Comparison of ENCODE assay signal across 8 mouse cellular contexts in genomic region chr1:62984566-62984965, GRCm38 (mm10).
DNase-seq lines count a peak whose midpoint lies in the region; ATAC-seq and TF ChIP-seq lines count a peak whose summit lies in the region.

No protein-coding gene starts in this region.

- no peaks in the 10 kb centered on the region for H3K9me3 ChIP-seq in forebrain, embryonic 13.5 days (replicated peaks)
- H3K9me3 ChIP-seq in hindbrain, embryonic 13.5 days = no peaks in the 10 kb centered on the region
- no peaks in the 10 kb centered on the region for H3K9me3 ChIP-seq in lung, postnatal 0 days (ENCODE audit: low read length)

- peak overlapping the region; percentile 42 for H3K4me2 ChIP-seq in forebrain, embryonic 13.5 days
- peak overlapping the region; percentile 25; the same call in 1 of the 2 replicates for H3K4me2 ChIP-seq in hindbrain, embryonic 13.5 days
- peak overlapping the region; percentile 48 for H3K4me2 ChIP-seq in lung, postnatal 0 days (replicated peaks; ENCODE audit: low read depth, low read length)

- no peak overlapping the region for H3K27ac ChIP-seq in forebrain, embryonic 13.5 days
- H3K27ac ChIP-seq in hindbrain, embryonic 13.5 days = no peak overlapping the region
- H3K27ac ChIP-seq in lung, postnatal 0 days (ENCODE audit: low read length) = no peak overlapping the region

- TF ChIP-seq EP300 in lung, postnatal 0 days (IDR thresholded peaks at IDR 0.05) = no peak

- no peaks in the 10 kb centered on the region for H3K36me3 ChIP-seq in forebrain, embryonic 13.5 days (ENCODE audit: poor library complexity, severe bottlenecking)
- H3K36me3 ChIP-seq in hindbrain, embryonic 13.5 days = no peaks in the 10 kb centered on the region
- no peaks in the 10 kb centered on the region for H3K36me3 ChIP-seq in lung, postnatal 0 days (ENCODE audit: insufficient read depth, low read length)

- H3K9ac ChIP-seq in forebrain, embryonic 13.5 days = no peak overlapping the region
- H3K9ac ChIP-seq in hindbrain, embryonic 13.5 days = no peak overlapping the region
- no peak overlapping the region for H3K9ac ChIP-seq in lung, postnatal 0 days (replicated peaks; ENCODE audit: low read depth)

- H3K27me3 ChIP-seq in forebrain, embryonic 13.5 days = no peaks in the 10 kb centered on the region
- H3K27me3 ChIP-seq in hindbrain, embryonic 13.5 days = no peaks in the 10 kb centered on the region
- H3K27me3 ChIP-seq in lung, postnatal 0 days (replicated peaks; ENCODE audit: insufficient read depth, low read length) = no peaks in the 10 kb centered on the region

- no peak overlapping the region for H3K4me3 ChIP-seq in forebrain, embryonic 13.5 days
- 0 out of 2 replicates have a peak overlapping the region, but pooled peaks have one; percentile 15 for H3K4me3 ChIP-seq in hindbrain, embryonic 13.5 days
- peak overlapping the region; percentile 16; the same call in 1 of the 2 replicates for H3K4me3 ChIP-seq in lung, postnatal 0 days (ENCODE audit: low read depth, low read length)

- peak; percentile 78 for TF ChIP-seq CTCF in lung, postnatal 0 days (IDR thresholded peaks at IDR 0.05)

- WGBS in forebrain, embryonic 13.5 days = 18% methylated on average over 11 of the region's 11 CpGs
- WGBS in hindbrain, embryonic 13.5 days = 39% methylated on average over 11 of the region's 11 CpGs
- 33% methylated on average over 11 of the region's 11 CpGs for WGBS in lung, postnatal 0 days

- no peak for ATAC-seq in forebrain, embryonic 13.5 days
- no peak for ATAC-seq in hindbrain, embryonic 13.5 days (ENCODE audit: low FRiP score)
- peak; percentile 67; the same call in 1 of the 2 replicates for ATAC-seq in lung, postnatal 0 days

- no peaks in the 10 kb centered on the region for H3K4me1 ChIP-seq in forebrain, embryonic 13.5 days
- H3K4me1 ChIP-seq in hindbrain, embryonic 13.5 days (replicated peaks) = no peaks in the 10 kb centered on the region
- H3K4me1 ChIP-seq in lung, postnatal 0 days (ENCODE audit: insufficient read depth, low read depth, low read length) = peaks cover 4% of the 10 kb centered on the region; the same call in 1 of the 2 replicates

- peak; percentile 86 for DNase-seq in ES-CJ7 (ENCODE audit: low read depth, low spot score)
- DNase-seq in brain, adult 2 months (ENCODE audit: low read depth, low spot score) = peak; percentile 65
- DNase-seq in layer of hippocampus, postnatal 10 days (ENCODE audit: low spot score in 2 of 2) = peak; percentile 53 to 67
- peak; percentile 59 for DNase-seq in lung, postnatal 0 days (ENCODE audit: low spot score)
- peak; percentile 50 for DNase-seq in retina, adult 2 months (ENCODE audit: low read depth, low spot score)
- DNase-seq in urinary bladder, adult 2 months (ENCODE audit: low spot score) = peak; percentile 33

Comparison
In these comparisons a context has a peak if more than half of its experiments do, and no peak if none do; other contexts are left out.
1. DNase-seq: peak in every context shown above with its lines; median percentile 86 in ES-CJ7; 65 in brain, adult 2 months; 60 in layer of hippocampus, postnatal 10 days; 59 in lung, postnatal 0 days; 50 in retina, adult 2 months; 33 in urinary bladder, adult 2 months.